Mouse (Mus musculus) retina, adult 2 months (tissue): ENCODE results near the gene Ctsz.

Source experiments
- DNase-seq: peaks from one replicate; pipeline ENCODE4 v3.0.0-alpha.2; 2012; ENCODE audit warnings: low read depth, low spot score

The Ctsz gene

DNA sequence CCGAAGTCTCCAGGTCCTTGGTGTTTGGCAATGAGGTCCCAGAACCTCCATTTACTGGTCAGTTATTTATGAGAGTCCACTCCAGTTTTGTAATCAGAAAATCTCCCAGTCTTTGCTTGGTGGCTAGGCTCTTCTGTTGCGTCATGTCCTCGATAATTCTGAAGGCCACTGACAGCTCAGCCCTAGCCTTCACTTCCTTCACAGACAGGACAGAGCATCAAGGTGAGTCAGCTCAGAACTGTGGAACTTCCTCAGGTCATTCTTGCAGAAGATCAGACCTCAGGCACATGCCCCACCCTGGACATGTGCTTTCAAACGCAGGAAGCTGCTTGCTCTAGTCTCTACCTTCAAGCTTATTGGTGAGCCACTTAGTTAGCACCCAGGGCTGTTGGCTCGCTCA, 45.5 kb downstream of the Ctsz start:
- DNase-seq, result no peak

DNA sequence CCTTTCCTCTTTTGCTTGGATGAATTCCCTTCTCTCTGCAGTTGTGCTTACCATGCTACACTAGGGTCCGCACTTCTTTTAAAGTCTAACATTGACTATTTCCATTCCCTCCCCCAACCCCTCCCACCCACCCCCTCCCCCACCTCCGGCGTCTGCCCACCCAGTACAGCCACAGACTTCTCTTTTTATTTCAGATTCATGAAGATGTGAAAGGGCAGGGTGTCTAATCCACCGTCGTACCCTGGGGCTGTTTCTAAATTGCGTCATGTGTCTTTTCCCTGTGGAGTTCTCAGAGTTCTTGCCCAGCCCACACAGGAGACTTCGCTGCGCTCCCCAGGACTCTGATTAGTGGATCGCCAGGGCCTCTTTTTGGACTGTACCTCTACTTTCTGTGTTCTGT, 46.3 kb downstream of the Ctsz start:
- no peak for DNase-seq

DNA sequence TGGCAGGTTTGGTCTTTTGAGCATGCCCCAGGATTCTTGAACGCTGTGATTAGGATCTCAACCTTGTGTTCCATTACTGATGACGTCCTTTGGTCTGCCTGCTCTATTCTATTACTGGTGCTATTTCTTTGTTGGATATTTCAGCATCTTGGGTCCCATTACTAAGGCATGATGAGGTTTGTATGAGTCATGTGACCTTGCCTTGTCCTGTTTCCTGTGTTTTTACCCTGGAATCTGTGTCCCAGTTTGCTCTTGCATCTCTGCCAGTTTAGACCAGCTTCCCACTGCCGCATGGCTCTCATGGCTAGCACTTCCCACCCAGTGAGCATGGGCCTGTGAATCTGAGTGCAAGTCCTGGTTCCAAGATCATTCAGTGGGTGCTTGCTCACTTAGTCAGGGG, 46.9 kb downstream of the Ctsz start:
- no peak for DNase-seq

DNA sequence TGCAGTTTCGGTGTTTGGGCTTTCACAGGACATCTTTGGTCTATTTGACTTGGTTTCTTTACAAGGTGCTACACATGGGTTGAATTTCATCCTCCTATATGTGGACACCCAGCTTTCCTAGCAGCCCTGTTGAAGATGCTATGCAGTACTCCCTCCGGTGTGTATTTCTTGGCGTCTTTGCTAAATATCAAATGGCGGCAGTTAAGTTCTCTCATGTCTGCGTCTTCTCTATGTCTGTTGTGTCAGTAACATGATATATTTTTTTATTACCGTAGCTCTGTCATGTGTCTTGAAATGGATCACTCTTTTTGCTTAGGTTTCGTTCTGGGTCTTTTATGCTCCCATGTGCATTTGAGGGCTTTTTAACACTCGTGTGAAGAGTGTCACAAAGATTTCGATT, 57.8 kb downstream of the Ctsz start:
- no peak for DNase-seq
